Mouse (Mus musculus) adrenal gland, postnatal 25 days (tissue): ENCODE data around the gene Ltb. TPM values are rescaled to one million over a fixed set of nuclear protein-coding genes. Genes with fewer than 3 reads are reported as not detected.

Experiments used
- DNase-seq: peaks from one replicate; pipeline ENCODE4 v3.0.0; 2021; ENCODE audit warnings: mixed read lengths
- long read RNA-seq: library from polyadenylated mRNA; stranded (forward); transcript quantifications from one replicate; pipeline ENCODE4 v2.0.0, GENCODE M21; 2021
- total RNA-seq: library from RNA; stranded (reverse); gene quantifications from 2 replicates; pipeline ENCODE4 v1.2.3, GENCODE M21; 2021

Gene Ltb
- 2.8 and 8.5 TPM in 2 replicates for total RNA-seq
- long read RNA-seq = 0 reads

- peak; percentile 48 for DNase-seq
Observed at GRCm38 (mm10) chr17:35193881-35194843, at the start of gene Ltb. Ltb (plus strand) TSS chr17:35194439.

DNA sequence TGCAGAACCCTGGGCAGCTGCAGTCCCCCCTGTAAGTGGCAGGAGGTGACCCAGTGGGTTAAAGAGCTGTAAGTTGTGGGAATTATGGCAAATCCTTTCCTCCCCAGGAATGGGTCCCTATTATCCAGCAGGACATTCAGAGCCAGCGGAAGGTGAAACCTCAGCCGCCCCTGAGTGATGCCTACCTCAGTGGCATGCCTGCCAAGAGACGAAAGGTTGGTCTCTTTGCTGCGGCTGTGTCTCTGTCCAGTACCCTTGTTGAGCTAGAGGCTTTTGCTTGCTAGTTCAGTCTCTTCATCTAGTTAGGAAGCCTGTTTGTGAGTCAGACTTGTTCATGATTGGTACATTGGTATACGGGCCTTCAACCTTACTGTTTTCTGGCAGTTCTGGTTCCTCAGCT is 48.1 kb upstream of the Ltb start:
- no peak for DNase-seq

DNA sequence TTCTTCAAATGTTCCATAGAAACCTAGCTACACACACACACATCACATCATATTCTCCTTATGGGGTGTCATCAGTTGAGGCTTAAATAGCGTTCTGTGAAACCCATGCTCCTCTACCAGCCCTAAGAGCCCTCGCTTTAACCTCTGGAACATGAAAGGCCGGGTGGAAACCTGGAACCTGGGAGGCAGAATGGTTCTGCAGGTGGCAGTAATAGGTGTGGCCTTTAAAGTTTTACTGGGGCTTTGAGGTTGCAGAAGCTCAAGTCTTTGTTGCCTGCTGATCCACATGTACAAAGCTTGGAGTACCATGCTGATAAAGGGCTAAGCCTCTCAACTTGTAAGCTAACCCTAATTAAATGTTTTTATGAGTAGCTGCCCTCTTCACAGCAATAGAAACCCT is 46.9 kb upstream of the Ltb start:
- DNase-seq = no peak

DNA sequence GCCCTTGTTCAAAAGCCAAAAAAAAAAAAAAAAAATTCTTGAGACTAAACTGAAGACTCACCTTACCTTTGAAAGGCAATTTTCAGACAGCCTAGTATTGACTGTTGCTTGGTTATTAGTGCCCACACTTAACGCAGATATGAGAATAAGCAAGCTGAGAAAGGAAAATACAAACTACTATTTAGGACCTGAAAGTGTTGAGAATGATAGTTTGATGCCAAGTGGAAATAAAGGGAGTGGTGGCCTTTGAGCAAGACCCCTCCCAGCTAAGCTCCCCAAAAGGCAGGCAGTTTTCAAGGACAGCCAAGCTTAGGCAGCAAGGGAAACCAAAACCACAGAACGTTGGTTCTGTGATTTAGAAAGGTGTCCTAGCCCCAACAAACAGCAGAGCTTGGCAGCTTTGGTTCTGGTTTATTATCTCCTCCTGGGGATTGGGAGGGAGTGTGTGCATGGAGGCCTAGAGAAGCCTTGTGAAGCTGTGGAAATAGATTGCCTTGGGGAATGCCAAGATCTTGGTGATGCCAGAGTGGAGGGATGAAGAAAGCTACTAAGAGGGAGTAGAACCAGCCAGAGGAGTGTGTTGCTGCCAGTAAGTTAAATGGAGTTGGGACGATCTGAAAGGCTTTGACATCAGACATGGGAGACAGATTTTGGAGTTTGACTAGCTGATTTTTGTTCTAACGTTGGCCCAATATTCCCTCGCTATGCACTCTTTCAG is 46.2 kb upstream of the Ltb start:
- no peak for DNase-seq

DNA sequence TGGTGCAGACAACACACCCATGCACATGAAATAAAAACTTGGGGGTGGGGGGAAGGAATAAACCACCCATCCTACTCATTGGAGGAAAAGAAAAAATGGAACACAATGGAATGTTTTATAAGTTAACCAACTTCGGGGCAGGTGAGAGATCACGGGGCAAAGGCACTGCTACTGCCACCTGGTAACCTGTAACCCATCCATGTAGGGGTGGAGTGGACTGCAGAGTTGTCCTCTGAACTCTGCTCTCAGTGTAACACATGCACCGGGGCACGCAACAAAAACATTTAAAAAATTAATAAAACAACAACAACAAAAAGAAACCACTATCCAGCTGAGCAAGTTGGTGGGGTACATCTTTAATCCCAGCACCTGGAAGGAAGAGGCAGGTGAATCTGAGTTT is 42.1 kb upstream of the Ltb start:
- no peak for DNase-seq

DNA sequence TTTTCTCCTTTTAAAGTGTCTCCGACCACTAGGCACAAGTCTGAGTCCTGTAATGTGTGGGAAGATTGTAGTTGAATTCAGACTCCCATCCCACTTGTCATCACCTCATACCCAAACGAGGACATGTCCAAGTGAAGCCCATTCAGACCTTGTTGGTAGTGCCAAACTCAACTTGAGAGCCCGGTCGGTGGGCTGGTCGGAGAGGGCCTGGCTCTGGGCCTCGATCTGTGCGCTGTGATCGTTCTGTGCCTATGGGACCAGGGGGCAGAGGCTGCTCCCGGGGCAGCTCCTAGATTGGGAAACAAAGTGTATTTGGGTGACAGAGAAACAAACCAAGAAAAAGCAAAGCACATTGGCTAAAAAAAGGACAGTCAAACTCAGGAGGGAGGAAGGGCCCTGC is 41.2 kb upstream of the Ltb start:
- no peak for DNase-seq

GRCm38 (mm10) chr17:35153931-35154330 is 40.3 kb upstream of the Ltb start:
- no peak for DNase-seq

GRCm38 (mm10) chr17:35154616-35155015 is 39.6 kb upstream of the Ltb start:
- no peak for DNase-seq

DNA sequence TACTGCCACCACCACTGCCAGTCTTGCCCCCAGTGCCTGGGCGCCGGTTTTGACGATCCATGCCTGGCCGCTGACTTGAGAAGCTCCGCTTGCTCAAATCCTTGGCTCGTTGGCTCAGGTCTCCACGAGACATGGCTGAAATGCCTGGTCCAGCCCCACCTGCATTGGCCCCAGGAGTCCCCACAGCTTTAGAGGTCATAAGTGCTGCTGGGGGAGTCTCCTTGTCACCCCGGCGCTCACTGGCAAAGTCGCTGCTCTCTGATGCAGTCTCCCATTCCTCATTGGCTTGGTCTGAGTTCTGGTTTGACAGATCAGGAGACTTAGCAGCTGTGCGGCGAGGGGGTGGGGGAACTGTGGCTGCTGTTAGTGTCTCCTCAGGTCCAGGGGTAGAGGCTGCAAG is 38.8 kb upstream of the Ltb start:
- no peak for DNase-seq

DNA sequence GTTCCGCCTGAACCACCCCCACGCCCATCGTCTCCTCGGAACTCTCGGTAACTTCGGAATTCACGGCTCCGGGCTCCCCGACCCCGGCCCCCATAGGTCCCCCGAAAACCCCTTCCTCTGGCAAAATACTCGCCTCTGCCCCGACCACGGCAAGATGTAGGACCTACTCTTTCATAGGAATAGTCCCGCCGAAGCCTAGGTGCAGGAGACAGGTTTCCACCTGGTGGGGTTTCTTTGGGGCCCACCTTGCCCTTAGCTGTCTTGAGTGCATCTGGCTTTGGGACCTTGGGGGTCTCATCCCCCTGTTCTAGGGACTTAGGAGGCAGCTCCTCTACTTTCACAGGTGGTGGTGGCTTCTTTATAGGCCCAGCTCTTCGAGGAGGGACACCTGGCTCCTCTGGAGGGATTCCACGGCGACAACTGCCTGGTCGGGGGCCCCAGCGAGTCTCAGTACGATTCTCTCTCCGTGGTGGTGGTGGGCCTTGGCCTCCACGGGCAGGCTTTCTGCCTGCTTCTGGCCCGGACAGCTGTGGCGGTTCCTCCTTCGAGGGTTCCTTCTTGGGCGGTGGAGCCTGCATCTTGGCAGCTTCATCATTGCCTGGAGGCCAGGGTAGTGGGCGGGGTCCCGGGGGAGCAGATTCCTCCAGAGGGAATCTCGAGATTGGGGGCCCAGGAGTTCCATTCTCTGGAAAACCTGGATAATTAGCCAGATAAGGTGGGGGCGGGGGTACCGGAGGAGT is 37.6 kb upstream of the Ltb start:
- no peak for DNase-seq

GRCm38 (mm10) chr17:35157254-35157653 is 37.0 kb upstream of the Ltb start:
- DNase-seq = no peak

DNA sequence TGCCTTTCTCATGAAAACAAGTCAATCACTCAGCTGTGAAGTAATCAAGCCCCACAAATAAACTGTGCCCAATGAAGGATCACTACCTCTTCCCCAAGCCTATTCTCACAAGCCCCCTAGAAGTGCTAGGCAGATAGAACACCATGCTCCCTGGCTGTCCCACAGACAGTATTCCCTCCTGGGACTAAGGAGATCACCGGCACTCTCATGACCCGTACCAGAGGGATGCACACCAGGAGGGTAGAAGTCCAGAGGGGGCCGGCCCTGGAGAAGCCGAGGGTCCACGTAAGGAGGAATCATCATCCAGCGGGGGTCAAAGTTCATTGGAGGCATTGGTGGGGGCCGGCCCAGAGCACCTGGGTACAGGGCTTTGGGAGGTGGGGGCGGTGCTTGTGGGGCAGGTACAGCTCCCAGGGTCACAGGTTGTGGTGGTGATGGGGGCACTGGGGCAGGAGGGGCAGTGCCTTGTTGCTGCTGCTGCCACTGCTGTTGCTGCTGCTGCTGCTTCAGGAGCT is 36.5 kb upstream of the Ltb start:
- no peak for DNase-seq

GRCm38 (mm10) chr17:35158850-35159593 is 35.2 kb upstream of the Ltb start:
- DNase-seq = no peak

GRCm38 (mm10) chr17:35159638-35160037 is 34.6 kb upstream of the Ltb start:
- no peak for DNase-seq

GRCm38 (mm10) chr17:35161421-35161820 is 32.8 kb upstream of the Ltb start:
- DNase-seq = no peak

GRCm38 (mm10) chr17:35162121-35162520 is 32.1 kb upstream of the Ltb start:
- no peak for DNase-seq

DNA sequence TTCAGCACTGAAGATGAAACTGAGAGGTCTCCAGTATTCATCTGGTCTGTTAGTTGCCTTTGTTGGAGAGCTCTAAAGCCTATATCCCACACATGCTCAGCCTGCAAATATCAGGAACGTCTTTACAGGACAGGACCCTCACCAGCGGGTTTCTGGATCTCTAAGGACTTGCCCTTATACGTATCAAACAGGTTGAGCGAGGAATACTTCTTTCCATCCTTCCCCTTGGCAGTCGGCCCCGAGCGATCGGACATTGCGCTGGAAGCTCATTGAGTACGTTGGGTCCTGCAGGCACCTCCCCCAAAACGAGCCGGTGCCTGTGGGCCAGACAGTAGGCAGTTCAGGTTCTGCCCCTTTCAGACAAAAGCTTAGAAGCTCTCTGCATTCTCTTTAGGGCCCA is 31.5 kb upstream of the Ltb start:
- DNase-seq = peak; percentile 43

DNA sequence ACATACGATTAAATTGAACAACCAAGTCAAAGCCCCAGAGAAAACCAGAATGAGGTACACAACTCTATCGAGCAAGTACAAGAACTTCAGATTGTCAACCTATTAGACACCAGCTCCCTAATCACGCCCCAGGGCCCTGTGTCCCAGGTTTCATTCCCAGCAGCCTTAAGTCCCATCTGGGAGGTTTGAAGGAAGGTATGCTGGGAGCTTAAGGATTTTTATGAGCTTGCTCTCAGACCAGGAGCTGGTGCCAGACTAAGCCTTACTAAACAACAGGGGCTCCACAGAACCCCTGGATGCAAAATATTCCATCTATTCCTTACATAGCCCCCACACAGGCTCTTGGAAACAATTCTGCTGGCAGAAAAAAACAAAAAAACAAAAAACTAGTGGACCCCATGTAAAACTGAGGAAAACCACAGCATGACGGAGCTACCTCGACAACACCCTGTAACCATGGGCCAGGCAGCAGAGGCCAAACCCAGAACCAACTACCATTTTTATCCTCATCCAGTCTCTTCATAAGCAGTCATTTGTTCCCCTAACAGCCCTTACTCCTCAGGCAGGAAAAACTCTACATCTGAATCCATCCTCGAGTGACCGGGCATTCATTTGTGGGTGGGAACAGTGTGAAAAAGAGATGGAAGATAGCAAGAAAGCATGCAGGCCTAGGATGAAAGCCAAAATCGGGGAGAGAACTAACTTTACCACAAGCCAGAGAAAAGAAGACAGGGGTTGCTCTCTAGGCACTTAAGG is 30.7 kb upstream of the Ltb start:
- DNase-seq = no peak

- DNase-seq = no peak
Observed at GRCm38 (mm10) chr17:35164218-35164567, 30.0 kb upstream of the Ltb start.

- DNase-seq = peak; percentile 95
Observed at GRCm38 (mm10) chr17:35164568-35165450, 29.4 kb upstream of the Ltb start, which contains the start of gene Prrc2a. Prrc2a (minus strand) TSS chr17:35164897.
